Mouse (Mus musculus): ENCODE data around the gene Esr2. TPM values are rescaled to one million over a fixed set of nuclear protein-coding genes. Genes with fewer than 3 reads are reported as not detected.
"Not testable (repeated sequence)": the region's sequence is repeated elsewhere in the genome, so short reads cannot be mapped to it uniquely, and the experiment has no call there.

The Esr2 gene
- total and polyA plus RNA-seq, 3 experiments: 0.06 TPM; not detected in 2

- Histone ChIP-seq H3K4me3 (no peak overlapping the region), H3K36me3 (ENCODE audit: control insufficient read depth, insufficient read depth, low read length) (no peaks in the 10 kb centered on the region), H3K4me1 (ENCODE audit: control insufficient read depth, insufficient read depth, low read length) (no peaks in the 10 kb centered on the region), H3K79me2 (replicated peaks; ENCODE audit: control insufficient read depth, insufficient read depth, low read length) (no peaks in the 10 kb centered on the region), H3K9ac (ENCODE audit: low read depth, low read length) (no peak overlapping the region), H3K27ac (no peak overlapping the region), H3K27me3 (ENCODE audit: control insufficient read depth, insufficient read depth, low read length) (no peaks in the 10 kb centered on the region)
- no peak for TF ChIP-seq EP300 (IDR thresholded peaks at IDR 0.05; ENCODE audit: insufficient read depth, low read depth, low read length)
- no peak for TF ChIP-seq CTCF (IDR thresholded peaks at IDR 0.05)
- TF ChIP-seq POLR2A (IDR thresholded peaks at IDR 0.05; ENCODE audit: insufficient read depth, low read depth, low read length): no peak
- intact Hi-C loops (cut with DNase I): loop anchor here (5.0 kb wide), 1 partner anchor 392 kb away; no protein-coding TSS in a partner anchor
- 52% methylated on average over 4 of the region's 4 CpGs for WGBS
- no peak for DNase-seq
Measured at GRCm38 (mm10) chr12:76179527-76179926, 2.5 kb upstream of the Esr2 start.

DNA sequence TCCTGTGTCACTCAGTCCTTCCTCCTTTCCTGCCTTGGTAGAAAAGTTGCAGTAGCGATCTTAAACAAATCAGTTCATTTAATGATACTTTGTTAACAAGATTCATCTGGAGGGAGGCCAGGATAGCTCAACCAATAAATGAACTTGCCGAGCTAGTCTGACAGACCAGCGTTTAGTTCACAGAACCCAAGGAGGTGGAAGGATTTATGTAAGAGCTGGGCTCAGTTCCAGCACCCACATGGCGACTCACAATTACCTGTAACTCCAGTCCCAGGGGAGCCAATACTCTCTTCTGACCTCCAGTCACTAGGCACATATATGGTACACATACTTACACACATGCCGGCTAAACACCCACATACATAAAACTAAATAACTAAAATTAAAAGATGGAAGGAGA is 2.0 kb upstream of the Esr2 start:
- no peak overlapping the region for H3K27ac ChIP-seq
- no peak for DNase-seq
- no peaks in the 10 kb centered on the region for H3K27me3 ChIP-seq (ENCODE audit: control insufficient read depth, insufficient read depth, low read length)
- WGBS: 65% methylated on average over 5 of the region's 5 CpGs
- H3K36me3 ChIP-seq (ENCODE audit: control insufficient read depth, insufficient read depth, low read length): no peaks in the 10 kb centered on the region
- TF ChIP-seq EP300 (IDR thresholded peaks at IDR 0.05; ENCODE audit: insufficient read depth, low read depth, low read length): no peak
- intact Hi-C loops (cut with DNase I): loop anchor here (5.0 kb wide), 1 partner anchor 392 kb away; no protein-coding TSS in a partner anchor
- H3K79me2 ChIP-seq (replicated peaks; ENCODE audit: control insufficient read depth, insufficient read depth, low read length): no peaks in the 10 kb centered on the region
- H3K9ac ChIP-seq (ENCODE audit: low read depth, low read length): no peak overlapping the region
- H3K4me3 ChIP-seq: no peak overlapping the region
- no peaks in the 10 kb centered on the region for H3K4me1 ChIP-seq (ENCODE audit: control insufficient read depth, insufficient read depth, low read length)

DNA sequence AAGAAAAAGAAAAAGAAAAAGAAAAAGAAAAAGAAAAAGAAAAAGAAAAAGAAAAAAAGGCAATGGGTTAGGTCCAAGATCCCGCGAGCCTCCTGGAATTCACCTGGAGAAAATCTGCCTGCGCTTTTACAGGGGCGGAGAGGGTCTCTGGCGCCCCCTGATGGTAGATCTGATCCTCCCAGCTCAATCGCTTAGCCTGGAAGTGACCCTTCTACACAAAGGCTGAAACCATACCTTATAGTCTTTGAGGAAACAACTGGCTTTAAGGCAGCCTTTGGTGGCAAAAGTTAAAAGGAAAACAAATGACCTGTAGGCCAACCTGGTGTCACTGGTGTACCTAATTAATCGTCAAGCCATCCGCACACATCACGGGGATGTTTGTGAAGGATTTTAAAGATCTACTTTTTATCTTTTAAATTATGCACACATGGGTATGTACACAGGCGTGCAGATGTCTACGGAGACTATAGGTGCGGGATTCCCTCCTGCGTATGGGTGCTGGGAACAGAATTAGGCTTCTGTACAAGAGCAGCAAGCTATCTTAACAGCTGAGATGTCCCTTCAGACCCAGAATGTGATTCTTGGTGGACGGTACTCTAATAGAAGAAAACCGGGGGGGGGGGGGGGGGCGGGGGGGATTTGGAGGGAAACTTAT is 932 bp upstream of the Esr2 start:
- Histone ChIP-seq H3K36me3 (ENCODE audit: control insufficient read depth, insufficient read depth, low read length) (no peaks in the 10 kb centered on the region), H3K27me3 (ENCODE audit: control insufficient read depth, insufficient read depth, low read length) (no peaks in the 10 kb centered on the region), H3K4me3 (peak overlapping the region; percentile 39), H3K9ac (ENCODE audit: low read depth, low read length) (no peak overlapping the region), H3K4me1 (ENCODE audit: control insufficient read depth, insufficient read depth, low read length) (no peaks in the 10 kb centered on the region), H3K27ac (no peak overlapping the region), H3K79me2 (replicated peaks; ENCODE audit: control insufficient read depth, insufficient read depth, low read length) (no peaks in the 10 kb centered on the region)
- intact Hi-C loops (cut with DNase I): loop anchor here (1.0 to 5.0 kb wide), 2 partner anchors 162 to 391 kb away; no protein-coding TSS in a partner anchor
- TF ChIP-seq CTCF (IDR thresholded peaks at IDR 0.05) (peak; percentile 89), POLR2A (IDR thresholded peaks at IDR 0.05; ENCODE audit: insufficient read depth, low read depth, low read length) (no peak)
- peak; percentile 52 to 74 for DNase-seq
- 34% methylated on average over 16 of the region's 16 CpGs for WGBS

DNA sequence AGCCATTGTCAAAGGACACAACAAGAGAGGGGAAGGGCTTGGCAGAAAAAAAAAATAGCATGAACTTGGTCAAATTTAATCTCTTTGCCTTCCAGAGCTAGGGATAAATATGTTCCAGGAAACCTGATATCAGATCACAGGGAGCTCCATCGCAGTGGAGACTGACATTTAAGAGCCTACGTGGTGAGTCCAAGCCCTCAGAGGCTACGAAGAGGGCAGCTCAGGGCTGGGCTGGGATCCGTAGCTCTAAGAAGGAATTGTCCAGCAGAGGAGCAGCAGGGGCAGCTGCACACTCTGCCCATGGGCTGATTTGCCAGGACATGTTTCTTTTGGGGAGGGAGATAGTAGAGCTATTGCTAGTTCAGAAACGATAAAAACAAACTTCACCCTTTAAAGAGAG is 11.4 kb downstream of the Esr2 start:
- H3K36me3 ChIP-seq (ENCODE audit: control insufficient read depth, insufficient read depth, low read length): no peaks in the 10 kb centered on the region
- WGBS: 39% methylated on average over 5 of the region's 5 CpGs
- H3K4me1 ChIP-seq (ENCODE audit: control insufficient read depth, insufficient read depth, low read length): no peaks in the 10 kb centered on the region
- no peak overlapping the region for H3K27ac ChIP-seq
- DNase-seq: no peak
- intact Hi-C loops (cut with DNase I): no loop called here
- no peaks in the 10 kb centered on the region for H3K27me3 ChIP-seq (ENCODE audit: control insufficient read depth, insufficient read depth, low read length)
- H3K79me2 ChIP-seq (replicated peaks; ENCODE audit: control insufficient read depth, insufficient read depth, low read length): no peaks in the 10 kb centered on the region
- TF ChIP-seq EP300 (IDR thresholded peaks at IDR 0.05; ENCODE audit: insufficient read depth, low read depth, low read length): no peak
- no peak for TF ChIP-seq POLR2A (IDR thresholded peaks at IDR 0.05; ENCODE audit: insufficient read depth, low read depth, low read length)
- no peak for TF ChIP-seq CTCF (IDR thresholded peaks at IDR 0.05)
- no peak overlapping the region for H3K4me3 ChIP-seq
- no peak overlapping the region for H3K9ac ChIP-seq (ENCODE audit: low read depth, low read length)

DNA sequence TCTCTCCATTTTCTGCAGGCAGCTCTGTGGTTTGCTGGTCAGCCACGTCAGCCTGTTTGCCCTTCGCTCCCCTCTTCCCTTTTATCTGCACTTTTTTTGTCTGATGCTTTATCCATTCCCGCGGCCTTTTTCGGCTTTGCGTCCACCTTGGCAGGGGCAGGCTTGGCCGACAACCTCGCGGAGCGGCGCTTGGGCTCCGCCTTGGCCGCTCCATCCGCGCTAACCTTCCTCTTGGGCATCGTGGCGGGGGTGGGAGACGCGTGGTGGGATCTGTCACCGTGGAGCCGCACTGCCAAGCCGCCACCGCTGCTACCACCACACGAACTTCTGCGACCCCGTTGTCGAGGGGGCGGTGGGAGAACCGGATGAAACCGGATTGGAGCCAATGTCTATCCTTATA is 24.7 kb downstream of the Esr2 start:
- H3K9ac ChIP-seq (ENCODE audit: low read depth, low read length); DNase-seq: not testable (repeated sequence)

GRCm38 (mm10) chr12:76136701-76137100 is 40.4 kb downstream of the Esr2 start:
- H3K27me3 ChIP-seq (ENCODE audit: control insufficient read depth, insufficient read depth, low read length): no peaks in the 10 kb centered on the region
- no peaks in the 10 kb centered on the region for H3K36me3 ChIP-seq (ENCODE audit: control insufficient read depth, insufficient read depth, low read length)
- H3K79me2 ChIP-seq (replicated peaks; ENCODE audit: control insufficient read depth, insufficient read depth, low read length): no peaks in the 10 kb centered on the region
- no peak overlapping the region for H3K4me3 ChIP-seq
- TF ChIP-seq POLR2A (IDR thresholded peaks at IDR 0.05; ENCODE audit: insufficient read depth, low read depth, low read length) (no peak), EP300 (IDR thresholded peaks at IDR 0.05; ENCODE audit: insufficient read depth, low read depth, low read length) (no peak), CTCF (IDR thresholded peaks at IDR 0.05) (no peak)
- intact Hi-C loops (cut with DNase I): no loop called here
- H3K9ac ChIP-seq (ENCODE audit: low read depth, low read length): no peak overlapping the region
- no peak overlapping the region for H3K27ac ChIP-seq
- DNase-seq: no peak
- 47% methylated on average over 6 of the region's 6 CpGs for WGBS
- H3K4me1 ChIP-seq (ENCODE audit: control insufficient read depth, insufficient read depth, low read length): no peaks in the 10 kb centered on the region; the same call in 1 of the 2 replicates

More for the DNA sequence above, 24.7 kb downstream of the Esr2 start:
- H3K4me1 ChIP-seq (ENCODE audit: control insufficient read depth, insufficient read depth, low read length); H3K79me2 ChIP-seq (replicated peaks; ENCODE audit: control insufficient read depth, insufficient read depth, low read length); H3K27ac ChIP-seq; H3K4me3 ChIP-seq; H3K27me3 ChIP-seq (ENCODE audit: control insufficient read depth, insufficient read depth, low read length); intact Hi-C loops (cut with DNase I); H3K36me3 ChIP-seq (ENCODE audit: control insufficient read depth, insufficient read depth, low read length): not testable (repeated sequence)
- WGBS: 12% methylated on average over 30 of the region's 30 CpGs
